Mouse (Mus musculus): ENCODE results near the gene Krtap1-5. TPM values are rescaled to one million over a fixed set of nuclear protein-coding genes. Genes with fewer than 3 reads are reported as not detected.

The Krtap1-5 gene
- polyA plus RNA-seq, 1 experiment: not detected

- DNase-seq: no peak
- Histone ChIP-seq H3K4me1 (ENCODE audit: control insufficient read depth, insufficient read depth, low read length) (no peaks in the 10 kb centered on the region), H3K4me3 (replicated peaks; ENCODE audit: extremely low read depth, low read depth, low read length) (no peak overlapping the region)
- WGBS: 87% methylated on average over 2 of the region's 2 CpGs
- TF ChIP-seq POLR2A (IDR thresholded peaks at IDR 0.05; ENCODE audit: borderline replicate concordance, extremely low read depth, low read depth, low read length): no peak
- no peak for TF ChIP-seq CTCF (IDR thresholded peaks at IDR 0.05; ENCODE audit: insufficient read depth, low read length)
Measured at GRCm38 (mm10) chr11:99556195-99556594, 24.6 kb downstream of the Krtap1-5 start.

- DNase-seq: no peak
- no peak within 1 kb of the TSS for H3K4me3 ChIP-seq (replicated peaks; ENCODE audit: extremely low read depth, low read depth, low read length)
- WGBS: 63% methylated on average over 4 of the region's 4 CpGs
- H3K4me1 ChIP-seq (ENCODE audit: control insufficient read depth, insufficient read depth, low read length): no peaks in the 10 kb centered on the region
- TF ChIP-seq CTCF (IDR thresholded peaks at IDR 0.05; ENCODE audit: insufficient read depth, low read length) (no peak), POLR2A (IDR thresholded peaks at IDR 0.05; ENCODE audit: borderline replicate concordance, extremely low read depth, low read depth, low read length) (no peak)
Measured at GRCm38 (mm10) chr11:99550765-99551164, 30.1 kb downstream of the Krtap1-5 start, which contains the start of gene Krtap3-3. Gene Krtap3-3 (minus strand): TSS chr11:99550865.

- H3K4me3 ChIP-seq (replicated peaks; ENCODE audit: extremely low read depth, low read depth, low read length): no peak overlapping the region
- DNase-seq: no peak
- TF ChIP-seq POLR2A (IDR thresholded peaks at IDR 0.05; ENCODE audit: borderline replicate concordance, extremely low read depth, low read depth, low read length): no peak
- no peak for TF ChIP-seq CTCF (IDR thresholded peaks at IDR 0.05; ENCODE audit: insufficient read depth, low read length)
- H3K4me1 ChIP-seq (ENCODE audit: control insufficient read depth, insufficient read depth, low read length): no peaks in the 10 kb centered on the region
Measured at GRCm38 (mm10) chr11:99547892-99548291, 32.9 kb downstream of the Krtap1-5 start.

- Histone ChIP-seq H3K4me3 (replicated peaks; ENCODE audit: extremely low read depth, low read depth, low read length) (no peak overlapping the region), H3K4me1 (ENCODE audit: control insufficient read depth, insufficient read depth, low read length) (no peaks in the 10 kb centered on the region)
- 44% methylated on average over 9 of the region's 9 CpGs for WGBS
- TF ChIP-seq CTCF (IDR thresholded peaks at IDR 0.05; ENCODE audit: insufficient read depth, low read length) (no peak), POLR2A (IDR thresholded peaks at IDR 0.05; ENCODE audit: borderline replicate concordance, extremely low read depth, low read depth, low read length) (no peak)
- no peak for DNase-seq
Measured at GRCm38 (mm10) chr11:99539721-99540120, 41.1 kb downstream of the Krtap1-5 start.

Other genes with a start within 250 kb of the Krtap1-5 start
- not detected in 2 replicates for gene Krt26, start 243.1 kb downstream of the Krtap1-5 start, polyA plus RNA-seq (2012; rRNA removed)
- not detected in 2 replicates for gene Krt27, start 229.9 kb downstream of the Krtap1-5 start, polyA plus RNA-seq (2012; rRNA removed)
- 0.11 and 0.15 TPM in 2 replicates for gene Krt28, start 206.1 kb downstream of the Krtap1-5 start, polyA plus RNA-seq (2012; rRNA removed)
- gene Krt10, start 191.7 kb downstream of the Krtap1-5 start, polyA plus RNA-seq (2012; rRNA removed): 1.0 and 1.1 TPM in 2 replicates
- gene Krt12, start 158.8 kb downstream of the Krtap1-5 start, polyA plus RNA-seq (2012; rRNA removed): 0.06 TPM in 1 of 2 replicates, not detected in the other
- gene Krt20, start 142.9 kb downstream of the Krtap1-5 start, polyA plus RNA-seq (2012; rRNA removed): 0.72 TPM in 1 of 2 replicates, not detected in the other
- gene Krt23, start 87.9 kb downstream of the Krtap1-5 start, polyA plus RNA-seq (2012; rRNA removed): 20.2 and 26.1 TPM in 2 replicates
- gene Krt39, start 59.7 kb downstream of the Krtap1-5 start, polyA plus RNA-seq (2012; rRNA removed): not detected in 2 replicates
- gene Krt40, start 37.9 kb downstream of the Krtap1-5 start, polyA plus RNA-seq (2012; rRNA removed): not detected in 2 replicates
- 1.2 TPM in 1 of 2 replicates, not detected in the other for gene Krtap3-3, start 30.2 kb downstream of the Krtap1-5 start, polyA plus RNA-seq (2012; rRNA removed)
- gene Krtap3-2, start 24.2 kb downstream of the Krtap1-5 start, polyA plus RNA-seq (2012; rRNA removed): 8.7 TPM in 1 of 2 replicates, not detected in the other
- not detected in 2 replicates for gene Gm11939, start 21.6 kb downstream of the Krtap1-5 start, polyA plus RNA-seq (2012; rRNA removed)
- not detected in 2 replicates for gene Krtap3-1, start 14.4 kb downstream of the Krtap1-5 start, polyA plus RNA-seq (2012; rRNA removed)
- not detected in 2 replicates for gene Krtap1-4, start 2.6 kb upstream of the Krtap1-5 start, polyA plus RNA-seq (2012; rRNA removed)
- gene Krtap1-3, start 10.3 kb upstream of the Krtap1-5 start, polyA plus RNA-seq (2012; rRNA removed): not detected in 2 replicates
- gene Krtap9-3, start 17.1 kb upstream of the Krtap1-5 start, polyA plus RNA-seq (2012; rRNA removed): not detected in 2 replicates
- not detected in 2 replicates for gene Gm11938, start 22.3 kb upstream of the Krtap1-5 start, polyA plus RNA-seq (2012; rRNA removed)
- not detected in 2 replicates for gene Gm11937, start 29.2 kb upstream of the Krtap1-5 start, polyA plus RNA-seq (2012; rRNA removed)
- not detected in 2 replicates for gene Krtap2-4, start 33.8 kb upstream of the Krtap1-5 start, polyA plus RNA-seq (2012; rRNA removed)
- not detected in 2 replicates for gene Gm11562, start 39.4 kb upstream of the Krtap1-5 start, polyA plus RNA-seq (2012; rRNA removed)
- gene Krtap4-1, start 47.2 kb upstream of the Krtap1-5 start, polyA plus RNA-seq (2012; rRNA removed): not detected in 2 replicates
- gene Krtap4-2, start 54.1 kb upstream of the Krtap1-5 start, polyA plus RNA-seq (2012; rRNA removed): not detected in 2 replicates
- gene Krtap4-7, start 63.1 kb upstream of the Krtap1-5 start, polyA plus RNA-seq (2012; rRNA removed): not detected in 2 replicates
- gene Gm11555, start 69.2 kb upstream of the Krtap1-5 start, polyA plus RNA-seq (2012; rRNA removed): not detected in 2 replicates
- not detected in 2 replicates for gene Gm11563, start 77.9 kb upstream of the Krtap1-5 start, polyA plus RNA-seq (2012; rRNA removed)
- not detected in 2 replicates for gene Krtap4-6, start 84.9 kb upstream of the Krtap1-5 start, polyA plus RNA-seq (2012; rRNA removed)
- gene Gm14190, start 109.7 kb upstream of the Krtap1-5 start, polyA plus RNA-seq (2012; rRNA removed): not detected in 2 replicates
- not detected in 2 replicates for gene Gm14180, start 153.3 kb upstream of the Krtap1-5 start, polyA plus RNA-seq (2012; rRNA removed)
- gene Gm11595, start 191.9 kb upstream of the Krtap1-5 start, polyA plus RNA-seq (2012; rRNA removed): not detected in 2 replicates
- not detected in 2 replicates for gene Krtap4-8, start 199.7 kb upstream of the Krtap1-5 start, polyA plus RNA-seq (2012; rRNA removed)
- not detected in 2 replicates for gene Krtap4-9, start 204.2 kb upstream of the Krtap1-5 start, polyA plus RNA-seq (2012; rRNA removed)
- not detected in 2 replicates for gene Gm11596, start 212.5 kb upstream of the Krtap1-5 start, polyA plus RNA-seq (2012; rRNA removed)
- not detected in 2 replicates for gene Gm11569, start 217.9 kb upstream of the Krtap1-5 start, polyA plus RNA-seq (2012; rRNA removed)
- not detected in 2 replicates for gene Gm11554, start 223.4 kb upstream of the Krtap1-5 start, polyA plus RNA-seq (2012; rRNA removed)
- gene Krtap4-13, start 228.9 kb upstream of the Krtap1-5 start, polyA plus RNA-seq (2012; rRNA removed): not detected in 2 replicates
- not detected in 2 replicates for gene Gm11564, start 234.7 kb upstream of the Krtap1-5 start, polyA plus RNA-seq (2012; rRNA removed)